Mouse (Mus musculus) midbrain, postnatal 0 days (tissue): ENCODE results near the gene Rhobtb3. TPM values are rescaled to one million over a fixed set of nuclear protein-coding genes. Genes with fewer than 3 reads are reported as not detected.
"Not testable (repeated sequence)": the region's sequence is repeated elsewhere in the genome, so short reads cannot be mapped to it uniquely, and the experiment has no call there.

Experiments used
- ATAC-seq: fragments of 200-750 bp; cut with Nextera tagmentation; 2 replicates; pipeline ENCODE4 v1.8.0; 2017; ENCODE audit warnings: moderate number of reproducible peaks, mild to moderate bottlenecking, moderate TSS enrichment, moderate library complexity; ENCODE audit not compliant: low FRiP score
- DNase-seq: peaks from one replicate; pipeline ENCODE4 v3.0.0-alpha.2; 2015; ENCODE audit warnings: low spot score
- H3K27ac ChIP-seq: fragments of 300-500 bp; sonication (generic); 2 replicates; pipeline ENCODE4 v1.5.1; 2014; ENCODE audit warnings: low read depth, mild to moderate bottlenecking, low read length, mixed read lengths
- H3K27me3 ChIP-seq: fragments of 300-500 bp; sonication (generic); 2 replicates; pipeline ENCODE4 v1.6.1; 2014; ENCODE audit warnings: low read length, control low read depth, mixed read lengths; ENCODE audit not compliant: insufficient read depth
- H3K36me3 ChIP-seq: fragments of 300-500 bp; sonication (generic); 2 replicates; pipeline ENCODE4 v1.6.1; 2014; ENCODE audit warnings: low read length, control low read depth, mixed read lengths; ENCODE audit not compliant: insufficient read depth
- H3K4me1 ChIP-seq: fragments of 300-500 bp; sonication (generic); 2 replicates; pipeline ENCODE4 v1.6.1; 2014; ENCODE audit warnings: mild to moderate bottlenecking, control low read depth, antibody characterized with exemption, low read length, mixed read lengths; ENCODE audit not compliant: insufficient read depth
- H3K4me2 ChIP-seq: fragments of 300-500 bp; sonication (generic); 2 replicates; pipeline ENCODE4 v1.6.1; 2014; ENCODE audit warnings: low read depth, mild to moderate bottlenecking, low read length, mixed read lengths; ENCODE audit not compliant: poor library complexity, severe bottlenecking
- H3K4me3 ChIP-seq: fragments of 300-500 bp; sonication (generic); 2 replicates; pipeline ENCODE4 v1.5.1; 2014; ENCODE audit warnings: low read depth, mild to moderate bottlenecking, low read length, moderate library complexity
- H3K9ac ChIP-seq: fragments of 300-500 bp; sonication (generic); replicated peaks from 2 replicates; pipeline ENCODE4 v1.6.1; 2014; ENCODE audit warnings: mild to moderate bottlenecking, low read length, moderate library complexity, mixed read lengths; ENCODE audit not compliant: poor library complexity, severe bottlenecking
- H3K9me3 ChIP-seq: fragments of 300-500 bp; sonication (generic); 2 replicates; pipeline ENCODE4 v1.6.1; 2016; ENCODE audit warnings: low read length, control low read depth
- CTCF ChIP-seq: IDR thresholded peaks from 2 replicates; pipeline ENCODE4 v1.5.1; 2016; ENCODE audit warnings: antibody characterized with exemption, mild to moderate bottlenecking
- WGBS: fragments of 180-500 bp; shearing (Covaris S2); extraction: QIAGEN DNeasy Blood & Tissue Kit; methylation state at CpG from one replicate; pipeline ENCODE4 v1.1.7; 2014; 5-methylcytosine and 5-hydroxymethylcytosine counted together
- polyA plus RNA-seq: library from polyadenylated mRNA; unstranded; fragments of >200 nt; fragmentation: Nextera tagmentation; extraction: Ambion mirVana; gene quantifications from 2 replicates; pipeline ENCODE4 v1.2.1, GENCODE M21; 2015
- total RNA-seq: library from RNA; depleted of rRNA; stranded (reverse); fragments of >200 nt; gene quantifications from 2 replicates; pipeline ENCODE4 v1.2.3, GENCODE M21; 2014

Gene Rhobtb3
- total and polyA plus RNA-seq, 2 experiments from 2014 or later, result 12.1 to 31.7 TPM

GRCm38 (mm10) chr13:75907133-75907532, 36.6 kb downstream of the Rhobtb3 start:
- H3K27me3 ChIP-seq, result no peaks in the 10 kb centered on the region
- H3K4me2 ChIP-seq, result no peak overlapping the region
- WGBS, result 75% methylated on average over 5 of the region's 5 CpGs
- no peaks in the 10 kb centered on the region for H3K4me1 ChIP-seq
- no peak overlapping the region for H3K9ac ChIP-seq
- ATAC-seq, result no peak
- no peak overlapping the region for H3K27ac ChIP-seq
- peaks cover 4% of the 10 kb centered on the region; the same call in 1 of the 2 replicates for H3K36me3 ChIP-seq
- H3K4me3 ChIP-seq, result no peak overlapping the region
- H3K9me3 ChIP-seq, result no peaks in the 10 kb centered on the region
- DNase-seq, result no peak
- no peak for TF ChIP-seq CTCF

GRCm38 (mm10) chr13:75904660-75905059, 39.1 kb downstream of the Rhobtb3 start:
- no peak for TF ChIP-seq CTCF
- ATAC-seq, result no peak
- no peak for DNase-seq
- Histone ChIP-seq H3K9me3 (no peaks in the 10 kb centered on the region), H3K4me2 (no peak overlapping the region), H3K27me3 (no peaks in the 10 kb centered on the region), H3K27ac (no peak overlapping the region), H3K36me3 (peaks cover 4% of the 10 kb centered on the region; the same call in 1 of the 2 replicates), H3K4me3 (no peak overlapping the region), H3K4me1 (no peaks in the 10 kb centered on the region), H3K9ac (no peak overlapping the region)
- 89% methylated on average over 5 of the region's 5 CpGs for WGBS

DNA sequence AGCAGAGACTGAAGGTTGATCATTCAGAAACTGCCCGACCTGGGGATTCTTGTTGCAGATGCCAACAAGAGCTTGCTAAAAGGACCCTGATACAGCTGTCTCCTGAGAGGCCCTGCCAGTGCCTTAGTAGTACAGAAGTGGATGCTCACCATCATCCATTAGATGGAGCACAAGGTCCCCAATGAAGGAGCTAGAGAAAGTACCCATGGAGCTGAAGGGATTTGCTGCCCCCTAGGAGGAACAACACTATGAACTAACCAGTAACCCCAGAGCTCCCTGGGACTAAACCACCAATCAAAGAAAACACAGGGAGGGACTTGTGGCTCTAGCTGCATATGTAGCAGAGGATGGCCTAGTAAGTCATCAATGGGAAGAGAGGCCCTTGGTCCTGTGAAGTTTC, 42.8 kb downstream of the Rhobtb3 start:
- H3K4me2 ChIP-seq, H3K27me3 ChIP-seq, H3K27ac ChIP-seq, H3K36me3 ChIP-seq, H3K9ac ChIP-seq, H3K9me3 ChIP-seq, H3K4me3 ChIP-seq, DNase-seq, ATAC-seq, H3K4me1 ChIP-seq: not testable (repeated sequence)
- 100% methylated on average over 1 of the region's 1 CpGs for WGBS

GRCm38 (mm10) chr13:75892876-75893275, 50.8 kb downstream of the Rhobtb3 start:
- no peak for TF ChIP-seq CTCF
- WGBS, result 82% methylated on average over 6 of the region's 6 CpGs

DNA sequence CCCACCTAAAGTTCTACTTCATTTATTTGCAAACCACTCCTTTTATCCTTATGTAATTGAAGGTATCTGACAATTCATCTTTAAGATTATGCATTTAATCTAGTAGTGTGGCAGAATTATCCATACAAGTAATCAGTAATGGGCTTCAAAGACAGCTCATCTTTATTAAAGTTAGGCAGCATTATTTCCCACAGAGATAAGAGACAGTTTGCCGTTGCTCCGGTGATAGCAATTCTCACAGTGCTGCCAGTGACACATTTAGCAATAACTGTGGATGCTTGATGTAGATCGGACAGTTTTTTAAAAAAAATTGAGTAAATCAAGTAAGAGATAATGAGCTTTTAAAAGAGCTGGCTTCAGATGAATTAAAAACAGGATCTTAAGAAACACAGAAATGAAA, 51.4 kb downstream of the Rhobtb3 start:
- WGBS, result 68% methylated on average over 3 of the region's 3 CpGs
- no peak overlapping the region for H3K4me2 ChIP-seq
- H3K27ac ChIP-seq, result no peak overlapping the region
- H3K27me3 ChIP-seq, result no peaks in the 10 kb centered on the region
- no peak for DNase-seq
- no peak for ATAC-seq
- no peak overlapping the region for H3K9ac ChIP-seq
- no peak for TF ChIP-seq CTCF
- H3K36me3 ChIP-seq, result peaks cover 8% of the 10 kb centered on the region; the same call in 1 of the 2 replicates
- no peaks in the 10 kb centered on the region for H3K9me3 ChIP-seq
- H3K4me1 ChIP-seq, result no peaks in the 10 kb centered on the region
- no peak overlapping the region for H3K4me3 ChIP-seq

More at GRCm38 (mm10) chr13:75892876-75893275, 50.8 kb downstream of the Rhobtb3 start:
- H3K9ac ChIP-seq, result no peak overlapping the region
- no peak overlapping the region for H3K4me2 ChIP-seq
- DNase-seq, result no peak
- H3K9me3 ChIP-seq, result no peaks in the 10 kb centered on the region
- H3K4me3 ChIP-seq, result no peak overlapping the region
- peaks cover 8% of the 10 kb centered on the region; the same call in 1 of the 2 replicates for H3K36me3 ChIP-seq
- ATAC-seq, result no peak
- H3K4me1 ChIP-seq, result no peaks in the 10 kb centered on the region
- H3K27me3 ChIP-seq, result no peaks in the 10 kb centered on the region
- no peak overlapping the region for H3K27ac ChIP-seq

GRCm38 (mm10) chr13:75891868-75892267, 51.9 kb downstream of the Rhobtb3 start:
- no peak for DNase-seq
- Histone ChIP-seq H3K4me3 (no peak overlapping the region), H3K27ac (no peak overlapping the region), H3K9me3 (no peaks in the 10 kb centered on the region), H3K36me3 (peaks cover 8% of the 10 kb centered on the region; the same call in 1 of the 2 replicates), H3K9ac (no peak overlapping the region), H3K27me3 (no peaks in the 10 kb centered on the region), H3K4me1 (no peaks in the 10 kb centered on the region), H3K4me2 (no peak overlapping the region)
- no peak for ATAC-seq
- WGBS, result 94% methylated on average over 4 of the region's 4 CpGs
- TF ChIP-seq CTCF, result no peak
